Mouse (Mus musculus) monocyte, adult 5-6 weeks (primary cell): ENCODE data around the gene Akp3. TPM values are rescaled to one million over a fixed set of nuclear protein-coding genes. Genes with fewer than 3 reads are reported as not detected.

Experiments
- ATAC-seq: fragments of 153-309, 156-312 bp; replicated peaks from 2 replicates; pipeline ENCODE4 v1.8.0; 2017; ENCODE audit warnings: mild to moderate bottlenecking; ENCODE audit not compliant: low TSS enrichment, insufficient number of reproducible peaks, severe bottlenecking, poor library complexity, low FRiP score
- total RNA-seq: library from RNA; stranded (forward); fragments of 200-1000, 200-491, 200-594 nt; gene quantifications from 3 replicates; pipeline ENCODE4 v1.2.3, GENCODE M21; 2017

The Akp3 gene
- total RNA-seq, 1 experiment from 2014 or later, result not detected

DNA sequence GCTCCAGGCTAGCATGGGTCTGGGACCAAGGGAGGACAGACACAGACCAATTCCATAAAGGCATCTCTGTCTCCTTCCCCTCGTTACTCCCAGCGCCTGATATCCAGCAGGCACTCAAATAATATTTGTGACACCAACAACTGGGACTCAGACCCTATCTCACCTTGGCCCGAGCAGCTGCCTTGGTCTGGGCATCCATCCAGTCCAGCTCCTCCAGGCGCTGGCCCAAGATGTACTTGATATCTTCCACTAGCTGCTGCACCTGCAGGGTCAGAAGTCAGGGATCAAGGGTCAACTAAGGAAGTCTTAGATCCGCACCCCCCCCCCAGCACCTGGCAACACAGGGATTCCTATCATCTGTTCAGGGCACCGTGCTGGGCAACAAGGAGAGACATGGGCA is 26.5 kb downstream of the Akp3 start:
- ATAC-seq, result no peak

DNA sequence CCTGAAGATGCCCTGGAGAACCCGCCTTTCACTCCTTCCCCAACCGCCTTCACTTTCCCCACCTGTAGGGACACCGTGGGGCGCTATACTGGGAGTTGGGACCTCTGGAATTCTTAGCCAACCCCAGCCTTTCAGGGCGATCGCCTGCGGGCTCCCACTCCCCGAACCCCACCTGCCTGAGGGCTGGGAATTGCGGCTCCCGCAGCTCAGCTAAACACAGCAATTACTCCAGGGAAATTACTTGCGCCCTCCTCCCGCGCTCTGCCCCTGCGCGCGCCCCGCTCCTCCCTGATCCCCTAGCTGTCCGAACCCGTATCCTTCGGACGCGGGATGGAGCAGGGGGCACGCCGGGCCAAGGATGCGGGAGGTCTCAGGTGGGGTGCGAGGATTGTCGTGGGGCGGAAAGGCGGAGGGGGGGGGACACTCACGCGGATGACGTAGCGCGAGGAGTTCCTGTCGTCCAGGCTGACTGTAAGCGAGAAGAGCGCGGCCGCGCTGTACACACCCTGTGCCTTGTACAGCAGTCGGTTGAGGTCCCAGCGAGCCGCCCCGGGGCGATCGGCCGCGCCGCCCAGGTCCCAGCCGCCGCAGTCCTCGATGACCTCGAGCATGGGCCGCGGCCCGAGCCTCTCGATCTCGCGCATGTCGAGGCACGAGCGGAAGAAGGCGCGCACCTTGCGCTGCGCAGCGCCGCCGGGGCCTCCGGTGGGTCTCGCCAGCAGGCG is 29.2 kb downstream of the Akp3 start:
- ATAC-seq, result no peak

DNA sequence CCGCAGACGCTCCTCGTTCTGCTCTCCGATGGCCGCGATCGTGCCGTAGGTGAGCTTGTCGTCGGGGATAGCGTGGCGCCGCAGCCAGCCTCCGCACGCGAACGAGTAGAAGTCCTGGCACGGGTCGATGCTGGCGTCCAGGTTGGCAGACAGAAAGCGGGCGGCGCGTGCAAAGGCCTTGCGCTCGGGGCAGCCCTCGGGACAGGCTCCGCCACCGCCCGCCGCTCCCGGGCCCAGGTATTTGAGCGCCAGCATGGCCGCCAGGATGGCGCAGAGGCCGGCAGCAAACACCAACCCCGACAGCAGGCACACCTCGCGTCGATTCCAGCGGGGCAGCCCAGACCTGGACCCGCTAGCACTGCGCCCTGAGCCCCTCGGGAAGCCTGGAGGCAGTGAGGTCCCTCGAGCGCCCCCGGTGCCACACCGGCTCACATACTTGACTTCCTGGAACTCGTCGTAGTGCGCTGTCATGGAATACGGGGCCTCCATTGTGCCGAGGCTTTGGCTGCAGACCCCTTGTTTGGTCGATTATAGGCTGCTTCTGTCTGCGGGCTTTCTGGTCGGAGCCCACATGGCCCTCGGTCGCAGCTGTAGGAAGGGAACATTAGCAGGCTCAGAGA is 29.8 kb downstream of the Akp3 start:
- ATAC-seq, result no peak

DNA sequence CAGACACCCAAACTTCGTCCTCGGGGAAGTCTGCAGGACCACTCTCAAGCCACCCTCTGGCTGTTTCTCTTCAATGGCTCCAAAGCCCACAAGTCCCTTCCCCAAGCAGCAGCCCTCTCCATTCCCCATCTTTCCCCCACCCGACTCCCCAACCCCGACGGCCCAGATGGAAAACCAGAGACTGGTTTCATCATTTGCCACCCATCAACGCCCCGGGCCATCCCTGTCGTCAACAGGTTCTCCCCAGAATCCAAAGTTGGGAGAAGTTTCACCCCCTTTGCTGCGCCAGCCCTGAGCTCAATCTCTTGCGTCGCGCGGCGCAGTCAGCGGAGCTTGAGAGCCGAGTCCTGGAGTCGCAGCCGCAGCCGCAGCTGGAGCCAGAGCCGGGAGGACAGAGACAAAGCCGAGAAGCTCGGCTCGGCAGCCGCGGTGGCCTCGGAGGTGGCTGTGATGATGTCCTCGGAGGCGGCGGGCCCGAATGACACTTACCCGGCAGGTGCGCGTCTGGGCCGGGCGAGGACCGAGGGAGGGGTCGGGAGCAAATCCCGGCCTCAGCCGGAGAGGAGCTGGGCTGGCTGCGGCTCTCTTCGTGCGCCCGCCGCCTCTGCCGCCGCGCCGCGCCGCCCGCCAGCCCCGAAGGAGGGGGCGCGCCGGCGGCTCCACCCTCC is 30.9 kb downstream of the Akp3 start:
- no peak for ATAC-seq

DNA sequence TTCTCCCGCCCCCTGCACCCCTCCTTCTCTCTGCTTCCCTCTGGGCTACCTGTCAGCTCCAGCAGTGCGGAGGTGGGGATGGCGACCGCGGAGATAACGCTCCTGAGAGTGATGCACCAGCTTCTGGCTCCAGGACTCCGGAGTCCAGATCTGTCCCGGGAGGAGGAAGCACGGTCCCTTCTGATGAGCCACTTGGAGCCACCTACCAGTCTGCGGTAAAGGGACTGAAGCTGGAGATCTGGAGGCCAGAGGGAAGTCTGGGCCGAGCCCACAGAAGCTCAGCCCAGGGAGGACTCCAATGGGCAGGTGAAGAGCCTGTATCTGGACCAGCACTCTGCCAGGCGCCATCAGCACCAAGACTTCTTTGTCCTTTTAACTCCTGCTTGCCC is 31.4 kb downstream of the Akp3 start, which contains the start of gene Ecel1:
Ecel1 (minus strand) TSS at position 323 of the 389 bp plus-strand sequence.
- no peak for ATAC-seq

DNA sequence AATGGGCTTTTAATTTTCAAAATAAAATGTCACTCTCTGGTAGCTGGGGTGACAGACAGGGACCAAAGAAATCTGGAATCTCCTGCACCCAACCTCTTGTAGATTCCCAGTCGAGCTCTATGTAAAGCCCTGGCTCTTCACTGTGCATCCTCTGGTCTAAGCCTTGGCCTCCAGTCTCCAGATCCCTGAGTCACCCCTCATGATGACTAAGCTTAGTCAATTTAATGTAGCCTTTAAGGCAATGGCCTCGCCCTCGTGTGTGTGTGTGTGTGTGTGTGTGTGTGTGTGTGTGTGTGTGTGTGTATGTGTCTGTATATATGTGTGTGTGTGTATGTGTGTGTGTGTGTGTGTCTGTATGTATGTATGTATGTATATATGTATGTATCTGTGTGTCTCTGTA is 34.6 kb downstream of the Akp3 start:
- ATAC-seq, result no peak

DNA sequence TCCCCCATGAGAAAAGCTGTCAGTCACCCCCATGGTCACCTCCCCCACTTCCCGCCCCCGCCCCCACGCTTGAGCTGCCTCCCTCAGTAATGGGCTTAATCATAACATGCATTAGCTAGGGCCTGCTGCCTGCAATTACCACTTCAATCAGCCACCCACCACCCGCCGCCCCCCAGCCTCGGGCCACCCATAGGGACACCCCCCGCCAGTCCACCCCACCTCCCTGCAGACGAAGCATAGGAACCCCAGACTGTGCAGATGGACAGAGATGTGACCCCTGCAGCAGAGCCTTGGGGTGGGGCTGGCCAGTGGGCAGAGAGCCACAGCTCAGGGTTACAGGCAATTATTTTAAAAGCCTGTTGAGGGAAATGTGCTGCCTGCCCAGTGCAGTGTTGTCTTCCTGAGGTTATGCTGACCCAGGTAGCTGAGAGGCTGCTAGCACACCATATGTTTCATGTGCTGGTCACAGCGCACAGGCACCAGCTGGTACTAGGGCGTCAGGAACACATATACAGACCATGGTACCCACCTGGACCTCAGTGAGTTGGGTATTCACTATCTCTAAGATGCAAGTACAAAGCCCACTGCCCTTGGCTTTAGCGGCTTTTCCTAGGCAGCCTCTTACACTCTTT is 39.5 kb downstream of the Akp3 start:
- ATAC-seq, result no peak

DNA sequence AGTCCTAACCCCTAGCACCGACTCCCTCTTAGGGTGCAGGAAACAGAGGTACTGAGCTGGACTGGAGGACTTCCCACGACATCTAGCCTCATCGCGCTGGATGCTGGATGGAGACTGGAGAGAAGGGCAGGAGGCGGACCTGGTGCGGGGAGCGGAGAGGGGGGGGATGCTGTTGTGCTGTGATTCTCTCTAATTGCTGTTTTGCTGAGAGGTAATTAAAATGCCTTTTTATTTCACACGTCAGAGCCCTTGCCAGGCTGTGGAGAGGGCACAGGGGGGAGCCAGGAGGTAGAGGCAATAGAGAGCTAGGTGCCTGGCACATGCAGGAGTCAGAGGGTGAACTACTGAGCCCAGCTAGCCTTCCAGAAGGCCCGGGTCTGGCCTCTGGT is 40.0 kb downstream of the Akp3 start:
- ATAC-seq, result no peak

DNA sequence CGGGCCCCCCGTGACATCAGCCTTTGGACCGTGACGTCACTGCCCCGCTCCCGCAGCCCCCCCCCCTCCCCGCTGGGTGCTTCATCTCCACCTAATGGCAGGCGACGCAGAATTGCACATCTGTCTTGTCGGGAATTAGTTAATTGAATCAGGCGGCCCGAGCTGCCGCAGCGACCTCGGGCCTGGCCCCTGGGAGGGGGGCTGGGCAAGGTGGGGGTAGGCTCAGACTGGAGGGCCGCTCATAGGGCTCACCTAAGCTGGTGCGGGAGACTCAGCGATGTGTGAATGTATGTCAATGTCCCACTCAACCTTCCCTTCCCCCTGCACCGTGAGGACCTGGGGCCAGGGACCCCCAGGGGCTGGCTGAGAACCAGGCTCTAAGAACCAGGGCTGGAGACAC is 45.7 kb downstream of the Akp3 start:
- ATAC-seq, result no peak

DNA sequence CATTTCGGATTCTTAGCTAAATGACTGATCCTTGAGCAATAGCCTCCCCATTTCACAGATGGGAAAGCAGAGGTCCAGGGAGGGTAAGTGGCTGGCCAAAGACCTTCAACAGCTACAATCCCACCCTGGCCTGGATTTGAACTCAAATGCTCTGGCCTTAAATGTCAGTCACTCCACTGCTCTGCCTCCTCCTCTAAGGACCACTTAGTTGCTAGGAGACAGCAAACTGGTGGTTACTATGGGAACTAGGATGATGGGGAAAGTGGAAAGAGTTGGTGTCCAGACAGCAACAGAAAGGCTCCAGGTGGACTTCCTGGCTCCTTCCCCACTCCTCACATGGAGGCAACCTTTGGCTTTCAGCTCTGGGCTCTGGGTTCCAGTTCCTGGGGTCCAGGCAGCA is 46.5 kb downstream of the Akp3 start:
- ATAC-seq, result no peak

DNA sequence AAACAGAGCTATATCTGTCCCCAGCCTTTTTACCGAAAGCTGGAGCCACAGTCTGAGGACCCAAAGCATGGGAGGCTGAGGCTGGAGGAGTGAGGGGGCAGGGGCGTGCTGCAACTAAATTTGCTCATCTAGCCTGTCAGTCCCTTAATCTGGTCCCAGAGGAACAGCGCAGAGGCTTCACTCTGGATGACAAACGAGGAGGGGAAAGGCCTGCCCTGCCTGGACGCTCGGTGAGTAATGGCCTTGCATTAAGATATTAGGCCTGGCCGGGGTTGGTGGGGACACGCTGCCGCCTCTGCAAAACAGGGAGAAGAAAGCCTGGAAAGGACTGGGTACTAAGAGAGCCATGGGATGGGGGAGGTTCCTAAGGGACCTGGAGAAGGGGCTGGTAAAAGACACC is 47.5 kb downstream of the Akp3 start:
- no peak for ATAC-seq

DNA sequence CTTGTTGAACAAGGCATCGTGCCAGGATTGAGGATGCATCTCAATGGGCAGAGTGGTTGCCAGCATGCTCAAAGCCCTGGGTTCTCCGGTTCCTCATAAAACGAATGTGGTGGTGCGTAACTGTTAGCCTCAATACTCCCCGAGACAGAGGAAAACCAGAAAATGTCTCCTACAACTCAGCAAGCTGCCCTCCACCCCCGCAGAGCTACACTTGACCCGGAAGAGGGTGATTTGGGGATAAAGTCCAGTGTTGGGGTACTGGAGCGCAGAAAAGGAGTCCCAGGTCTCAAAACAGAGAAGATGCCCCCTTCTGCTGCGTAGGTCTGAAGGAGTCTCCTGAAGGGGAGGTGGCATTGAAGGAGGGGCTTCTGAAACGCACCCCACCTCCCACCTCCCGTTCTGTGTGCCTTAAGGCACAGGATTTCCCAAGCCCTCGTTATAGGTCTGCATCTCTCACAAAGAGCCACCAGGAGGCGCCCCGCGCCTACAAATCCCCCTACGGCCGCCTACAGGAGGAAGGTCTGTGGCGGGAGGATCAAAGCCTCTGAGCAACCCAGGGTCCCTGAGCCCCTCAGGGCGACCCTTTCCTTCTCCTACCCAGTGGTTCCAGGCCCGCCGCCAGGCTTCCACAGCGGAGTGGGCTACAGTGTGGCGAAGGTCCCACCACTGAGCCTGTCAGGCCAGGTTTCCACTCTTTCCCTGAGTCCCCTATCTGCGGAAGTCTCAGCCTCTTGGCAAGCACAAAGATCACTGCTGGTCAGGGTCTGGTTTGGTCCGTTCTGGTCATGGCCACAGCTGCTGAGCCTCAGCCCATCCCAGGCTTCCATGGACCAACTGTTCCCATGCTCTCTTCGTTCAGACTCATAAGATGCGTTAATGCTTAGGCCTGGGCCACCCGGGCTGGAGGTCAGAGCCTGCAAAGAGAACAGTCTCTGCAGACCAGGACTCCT is 49.5 kb downstream of the Akp3 start:
- 0 out of 2 replicates have a peak, but pooled peaks have one; percentile 24 for ATAC-seq

DNA sequence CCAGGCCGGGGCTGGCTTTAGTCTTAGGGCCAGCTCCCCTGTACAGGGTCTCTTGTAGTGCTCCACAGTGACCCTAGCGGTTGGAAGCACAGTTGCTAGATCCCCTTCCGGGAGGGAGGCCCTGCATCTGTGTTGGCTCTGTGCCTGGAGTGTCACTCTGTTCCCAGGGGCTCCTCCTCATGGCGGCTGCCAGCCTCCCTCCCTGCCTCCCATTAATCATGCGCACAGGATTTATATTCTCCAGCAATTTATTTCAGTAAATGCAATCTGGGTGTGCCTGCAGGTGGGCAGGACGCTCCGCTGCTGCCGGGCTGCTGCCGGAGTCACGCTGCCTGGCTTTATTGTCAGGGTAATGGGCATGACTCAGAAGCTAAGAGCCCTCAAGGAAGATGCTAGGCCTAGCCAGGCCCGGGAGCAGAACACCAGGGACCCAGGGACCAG is 51.1 kb downstream of the Akp3 start:
- ATAC-seq, result no peak

Other genes with a start within 250 kb of the Akp3 start
- gene Alppl2, start 35.0 kb upstream of the Akp3 start, total RNA-seq, result not detected in 3 replicates
- not detected in 3 replicates for gene Alpi, start 23.4 kb upstream of the Akp3 start, total RNA-seq
- gene Ecel1, start 31.5 kb downstream of the Akp3 start, total RNA-seq, result not detected in 3 replicates
- gene Prss56, start 58.3 kb downstream of the Akp3 start, total RNA-seq, result not detected in 3 replicates
- gene Chrnd, start 65.6 kb downstream of the Akp3 start, total RNA-seq, result not detected in 3 replicates
- not detected in 3 replicates for gene Chrng, start 79.7 kb downstream of the Akp3 start, total RNA-seq
- gene Eif4e2, start 88.9 kb downstream of the Akp3 start, total RNA-seq, result 145 to 170 TPM (median 152 TPM) in 3 replicates
- gene Efhd1, start 139.4 kb downstream of the Akp3 start, total RNA-seq, result not detected in 3 replicates
- gene Gigyf2, start 202.0 kb downstream of the Akp3 start, total RNA-seq, result 61.3 to 144 TPM (median 71.3 TPM) in 3 replicates